Mouse (Mus musculus) Muller cell, postnatal 12 days (primary cell): Measurements from ENCODE around the gene 1600014C10Rik.

ENCODE experiments used
- DNase-seq: peaks from one replicate; pipeline ENCODE4 v3.0.0-alpha.2; 2015; ENCODE audit errors: inconsistent ontology term

Gene 1600014C10Rik

DNA sequence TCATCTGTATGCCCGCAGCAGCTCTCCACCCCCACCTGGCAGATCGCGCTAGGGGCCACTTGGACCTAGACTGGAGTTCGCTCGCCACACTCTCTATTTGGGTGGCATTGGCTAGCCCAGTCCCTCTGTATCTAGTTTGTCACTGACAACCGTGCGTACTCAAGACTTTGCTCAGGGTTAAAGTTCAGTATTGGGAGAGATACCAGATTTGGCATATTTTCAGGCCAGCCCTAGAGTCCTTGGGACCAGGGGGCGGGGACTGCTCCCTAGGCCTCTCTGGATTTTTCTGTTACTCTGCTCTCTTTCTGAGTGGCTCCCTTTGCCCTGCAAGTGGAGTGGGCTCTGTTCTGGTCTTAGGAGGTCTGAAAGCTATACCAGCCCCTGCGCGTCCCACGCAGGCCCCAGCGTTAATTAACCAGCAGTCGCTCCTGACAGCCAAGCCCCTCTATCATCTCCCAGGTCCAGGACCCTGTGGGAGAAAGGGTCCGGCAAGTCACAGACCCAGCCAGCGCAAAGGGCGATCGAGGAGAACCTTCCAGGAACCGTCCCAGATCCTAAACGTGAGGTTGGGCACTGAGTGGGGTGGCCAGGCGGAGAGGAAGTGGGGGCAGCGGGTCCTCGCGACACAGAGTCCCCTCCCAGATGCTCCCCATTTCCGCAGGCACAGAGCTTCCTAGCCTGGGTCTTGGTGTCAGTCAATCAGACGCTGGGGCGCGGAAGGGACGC lies at the start of gene 1600014C10Rik:
Gene 1600014C10Rik, plus strand, starts transcription at position 256 of the 726 bp plus-strand sequence.
- peak; percentile 67 for DNase-seq

DNA sequence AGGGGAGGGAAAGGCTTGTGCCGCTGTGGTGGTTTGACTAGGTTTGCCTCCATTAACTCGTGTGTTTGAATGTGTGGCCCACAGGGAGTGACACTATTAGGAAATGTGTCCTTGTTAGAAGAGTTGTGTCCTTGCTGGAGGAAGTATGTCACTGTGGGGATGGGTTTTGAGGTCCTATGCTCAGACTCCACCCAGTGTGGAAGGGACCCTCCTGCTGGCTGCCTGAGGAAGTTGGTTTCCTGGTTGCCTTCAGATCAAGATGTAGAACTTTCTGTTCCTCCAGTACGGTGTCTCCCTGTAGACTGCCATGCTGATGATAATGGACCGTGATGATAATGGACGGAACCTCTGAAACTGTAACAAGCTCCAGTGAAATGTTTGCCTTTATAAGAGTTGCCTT lies 48.5 kb upstream of the 1600014C10Rik start:
- DNase-seq: no peak

DNA sequence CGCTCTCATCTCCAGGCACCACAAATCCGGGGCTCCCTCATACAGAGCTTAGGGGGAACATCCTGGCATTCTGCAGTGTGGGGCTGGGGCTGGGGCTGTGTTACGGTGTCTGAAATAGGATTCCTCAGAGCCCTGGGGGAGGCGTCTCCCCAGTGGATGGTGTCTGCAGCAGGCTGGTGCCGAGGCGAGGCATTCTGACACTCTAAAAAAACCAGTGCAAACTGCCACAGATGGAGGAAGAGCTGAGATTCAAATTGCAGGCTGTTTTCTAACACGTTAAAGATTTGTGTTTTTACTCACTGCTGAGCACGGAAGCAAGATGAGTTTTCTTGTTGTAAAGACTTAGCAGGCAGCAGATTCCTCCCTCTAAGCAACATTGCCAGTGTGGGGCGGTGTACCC lies 42.7 kb upstream of the 1600014C10Rik start:
- DNase-seq: no peak

DNA sequence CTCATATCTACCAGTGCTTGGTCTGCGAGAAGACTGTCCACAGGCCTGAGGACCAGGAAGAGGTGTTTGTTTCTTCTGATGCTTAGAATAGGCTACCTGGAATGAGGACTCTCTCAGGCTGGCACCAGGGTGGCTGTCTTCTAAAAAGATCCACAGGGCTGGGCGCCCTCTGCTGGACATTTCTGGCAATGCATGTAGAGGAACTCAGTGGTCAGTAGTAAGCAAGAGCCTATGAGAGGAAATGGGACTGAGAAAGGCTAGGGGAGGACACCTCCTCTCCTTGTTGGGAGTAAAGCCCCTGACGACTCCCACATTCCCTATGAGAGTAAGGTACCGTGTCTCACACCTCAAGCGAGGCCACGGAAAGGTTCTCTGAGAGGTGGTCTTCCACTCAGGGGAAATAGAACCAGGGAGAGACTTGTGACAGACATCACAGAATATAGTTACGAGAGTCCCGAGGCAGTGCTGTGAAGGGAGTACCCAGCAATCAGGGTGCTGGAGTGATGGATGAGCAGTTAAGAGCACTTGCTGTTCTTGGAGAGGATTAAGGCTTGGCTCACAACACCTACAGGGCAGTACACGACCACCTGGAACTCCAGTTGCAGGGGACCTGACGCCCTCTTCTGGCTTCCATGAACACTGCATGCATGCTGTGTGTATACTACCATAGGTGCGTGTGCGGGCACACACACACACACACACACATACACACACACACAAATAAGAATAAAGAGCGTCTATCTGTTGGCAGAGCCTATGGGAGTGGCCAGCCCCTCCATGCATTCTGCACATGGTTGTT lies 41.1 kb upstream of the 1600014C10Rik start:
- DNase-seq: peak; percentile 76

DNA sequence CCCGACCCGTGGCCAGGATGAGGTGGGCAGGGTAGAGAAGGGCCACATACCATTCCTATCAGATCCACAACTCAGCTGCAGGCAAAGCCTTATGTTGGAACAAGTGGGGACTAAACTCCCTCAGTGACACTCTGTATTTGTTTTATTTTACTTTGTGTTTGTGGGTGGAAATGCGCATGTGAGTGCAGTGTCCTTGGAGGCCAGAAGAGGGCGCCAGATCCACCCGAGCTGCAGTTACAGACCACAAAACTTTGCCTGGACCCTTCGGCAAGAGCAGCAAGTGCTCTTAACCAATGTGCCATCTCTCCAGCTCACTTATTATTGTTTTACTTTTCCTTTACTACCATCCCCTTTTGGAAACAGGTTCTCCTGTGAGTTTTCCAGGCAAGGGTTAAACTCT lies 35.5 kb upstream of the 1600014C10Rik start:
- no peak for DNase-seq

DNA sequence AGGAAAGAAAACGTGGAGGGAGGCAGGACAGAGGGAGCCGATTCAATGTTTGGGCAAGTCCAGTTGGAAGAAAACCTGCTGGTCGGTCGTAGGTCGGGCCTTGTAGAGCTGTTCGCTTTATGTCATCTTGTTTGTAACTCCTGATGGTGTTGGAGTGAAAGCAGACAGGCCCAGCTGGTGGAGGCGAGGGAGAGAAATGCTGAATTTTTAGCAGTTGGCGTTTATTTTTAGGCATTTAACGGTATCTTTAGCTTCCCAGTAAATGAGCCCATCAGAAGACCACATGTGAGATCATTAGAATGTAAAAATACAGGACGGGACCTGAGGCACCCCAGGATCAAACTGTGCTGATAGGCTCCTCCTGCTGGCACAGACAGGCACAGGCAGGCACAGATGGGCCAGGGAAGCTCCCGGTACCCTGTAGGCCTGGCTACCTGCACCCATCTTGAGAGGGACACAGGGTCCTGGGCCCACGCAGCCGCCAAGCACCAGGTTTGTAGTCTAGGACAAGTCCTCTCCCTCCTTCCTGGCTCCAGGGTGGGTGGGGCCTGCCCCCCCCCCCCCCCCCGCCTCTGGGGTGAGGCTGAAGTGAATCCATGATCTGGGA lies 31.2 kb upstream of the 1600014C10Rik start:
- DNase-seq: no peak

DNA sequence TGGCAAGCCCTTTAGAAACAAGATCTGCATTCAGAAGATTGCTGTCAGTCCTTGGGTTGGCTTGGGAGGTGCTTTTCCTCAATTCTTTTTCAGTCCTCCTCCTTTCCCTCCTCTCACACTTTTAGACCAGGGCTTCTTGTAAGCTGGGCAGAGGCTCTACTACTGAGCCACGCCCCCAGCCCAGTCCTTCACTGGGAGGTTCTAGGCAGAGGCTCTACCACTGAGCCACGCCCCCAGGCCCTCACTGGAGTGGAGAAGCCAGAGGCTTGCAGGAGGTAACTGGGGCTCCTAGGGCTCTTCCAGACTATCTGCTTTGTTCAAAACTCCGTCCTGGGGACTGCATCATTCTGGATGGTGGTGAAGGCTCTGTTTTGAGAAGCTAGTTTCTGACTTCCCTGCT lies 30.4 kb upstream of the 1600014C10Rik start:
- no peak for DNase-seq

DNA sequence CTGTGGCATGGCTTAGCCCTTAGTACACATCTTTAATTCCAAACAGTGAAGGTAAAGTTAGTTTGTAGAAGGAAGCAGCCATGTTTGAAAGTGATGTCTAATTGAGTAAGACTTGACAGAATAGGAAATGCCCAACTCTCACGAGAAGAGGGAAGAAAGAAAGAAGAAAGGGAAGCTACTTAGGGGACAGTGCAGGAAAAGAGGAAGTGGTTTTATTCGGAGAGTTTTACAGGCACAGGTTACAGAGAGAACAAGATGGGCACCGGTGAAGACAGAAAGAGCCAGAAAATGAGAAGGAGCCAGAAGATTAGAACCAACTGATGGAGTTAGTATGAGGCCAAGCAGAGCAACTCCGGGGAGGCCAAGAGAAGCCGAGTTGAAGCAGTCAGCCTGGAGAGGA lies 27.2 kb upstream of the 1600014C10Rik start:
- DNase-seq: no peak

DNA sequence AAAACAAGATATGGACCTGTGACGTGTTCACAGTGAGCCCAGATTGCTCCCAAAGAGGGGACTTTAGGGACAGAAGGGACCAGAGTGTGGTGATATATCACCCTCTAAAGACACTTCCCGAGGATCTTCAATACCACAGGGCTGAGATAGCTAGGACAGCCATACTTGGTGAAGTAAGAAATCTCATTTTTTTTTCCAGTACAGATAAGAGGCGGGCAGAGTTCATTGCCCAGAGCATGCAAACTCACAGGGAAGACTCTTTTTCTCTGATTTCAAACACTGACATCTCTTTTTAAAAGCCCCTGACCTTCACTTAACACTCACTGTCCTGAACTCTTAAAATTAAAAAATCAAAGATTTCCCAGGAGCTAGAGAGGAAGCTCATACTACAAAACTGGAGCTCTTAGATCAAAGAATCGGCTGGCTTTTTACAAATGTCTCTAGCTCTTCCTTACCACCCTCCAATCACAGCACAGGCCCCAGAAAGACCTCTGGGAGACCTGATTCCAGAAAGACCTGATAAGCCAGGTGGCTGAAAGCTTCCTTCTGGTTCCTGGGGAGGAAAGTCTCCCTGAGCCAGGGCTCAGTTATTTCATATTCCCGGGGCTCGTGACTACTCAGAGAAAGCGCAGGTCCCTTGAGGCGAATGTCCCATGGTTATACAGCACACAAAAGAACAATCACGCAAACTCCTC lies 24.1 kb upstream of the 1600014C10Rik start:
- no peak for DNase-seq

DNA sequence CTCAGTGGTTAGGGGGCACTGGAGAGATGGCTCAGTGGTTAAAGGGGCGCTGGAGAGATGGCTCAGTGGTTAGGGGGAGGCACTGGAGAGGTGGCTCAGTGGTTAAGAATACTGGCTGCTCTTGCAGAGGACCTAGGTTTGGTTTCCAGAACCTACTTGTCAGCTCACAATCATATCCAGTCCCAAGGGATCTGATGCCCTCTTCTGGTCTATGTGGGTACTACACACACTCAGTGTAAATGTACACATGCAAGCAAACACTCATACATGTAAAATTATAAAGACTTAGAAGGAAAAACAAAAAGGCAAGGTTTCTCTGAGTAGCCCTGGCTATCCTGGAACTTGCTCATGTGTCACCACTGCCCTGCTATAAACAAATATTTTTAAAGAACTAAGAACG lies 21.6 kb upstream of the 1600014C10Rik start:
- no peak for DNase-seq

DNA sequence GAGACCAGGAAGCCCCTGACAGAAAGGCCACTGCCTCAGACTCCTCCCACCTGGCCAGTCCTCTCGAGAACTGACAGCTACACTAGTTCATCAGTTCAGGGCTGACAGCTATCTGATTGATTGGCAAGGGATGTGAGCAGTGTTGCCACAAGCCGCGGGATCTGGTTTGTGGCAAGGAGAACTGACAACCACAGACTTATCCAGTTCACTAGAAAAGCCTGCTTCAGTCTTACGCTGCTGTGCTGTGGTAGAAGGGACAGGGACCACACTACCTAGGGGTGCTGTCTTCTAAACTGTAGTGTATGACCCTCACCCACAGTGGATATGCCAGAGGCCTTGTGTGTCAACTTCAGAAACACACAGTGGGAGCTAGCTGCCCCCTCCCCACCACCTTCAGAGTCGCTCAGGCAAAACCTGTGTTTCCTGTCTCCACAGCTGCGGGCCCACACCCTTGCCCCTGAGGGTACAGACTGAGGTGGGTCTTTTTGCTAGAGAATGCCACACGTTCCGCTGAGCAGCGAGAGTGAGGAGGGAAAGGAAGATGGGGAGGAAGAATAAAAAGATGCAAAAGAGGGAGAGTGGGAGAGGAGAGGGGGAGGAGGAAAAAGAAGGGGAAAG lies 19.5 kb upstream of the 1600014C10Rik start:
- DNase-seq: no peak

DNA sequence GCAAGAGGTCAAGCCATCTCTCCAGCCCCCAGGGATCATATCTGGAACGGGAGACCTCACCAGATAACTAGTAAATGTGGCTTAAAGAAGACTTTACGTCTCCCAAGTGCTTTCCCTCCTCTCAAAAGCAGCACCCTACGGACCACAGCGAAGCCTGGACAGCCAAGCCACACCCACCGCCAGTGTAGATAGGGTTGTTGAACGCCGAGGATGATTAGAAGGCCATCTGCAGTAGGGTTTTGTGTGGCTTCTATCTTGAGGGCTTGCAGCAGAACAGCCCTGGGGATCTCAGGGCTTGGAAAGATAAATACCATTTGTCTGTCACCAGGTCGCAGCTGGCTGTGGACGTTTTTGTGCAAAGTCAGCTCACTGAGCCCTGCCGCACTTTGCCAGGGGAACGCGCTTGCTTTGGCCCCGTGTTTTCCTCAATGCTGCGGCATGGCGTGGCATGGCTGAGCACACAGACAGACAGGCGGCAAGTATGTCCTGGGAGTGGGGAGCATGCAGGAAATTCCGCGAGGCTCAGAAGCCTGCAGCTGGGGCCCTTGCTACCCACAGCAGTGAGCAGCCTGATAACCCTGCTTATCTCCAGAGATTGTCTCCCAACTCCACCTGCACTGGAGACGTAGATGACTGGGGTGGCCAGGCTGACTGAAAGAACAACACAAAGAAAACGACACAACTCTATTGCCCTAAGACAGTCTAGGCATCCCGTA lies 15.9 kb upstream of the 1600014C10Rik start:
- no peak for DNase-seq

DNA sequence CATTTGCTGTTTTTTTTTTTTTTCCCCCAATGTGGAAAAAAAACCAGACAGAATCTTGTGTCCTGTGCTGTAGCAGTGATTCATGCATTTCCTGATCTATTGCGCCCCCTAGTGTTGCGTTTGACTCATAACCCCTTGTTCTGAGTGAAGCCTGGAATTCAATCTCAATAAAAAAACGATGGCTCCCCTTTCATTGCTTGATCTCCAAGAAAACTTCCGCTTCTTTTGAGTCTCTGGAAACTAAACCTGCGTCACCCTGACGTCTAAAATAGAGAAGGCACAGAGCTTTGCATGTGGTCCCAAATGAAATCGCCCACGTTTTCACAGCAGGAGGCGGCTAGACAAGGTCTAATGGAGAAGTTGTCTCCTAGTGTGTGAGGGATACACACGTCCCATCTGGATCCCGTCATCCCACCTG lies 15.3 kb upstream of the 1600014C10Rik start:
- DNase-seq: peak; percentile 38

DNA sequence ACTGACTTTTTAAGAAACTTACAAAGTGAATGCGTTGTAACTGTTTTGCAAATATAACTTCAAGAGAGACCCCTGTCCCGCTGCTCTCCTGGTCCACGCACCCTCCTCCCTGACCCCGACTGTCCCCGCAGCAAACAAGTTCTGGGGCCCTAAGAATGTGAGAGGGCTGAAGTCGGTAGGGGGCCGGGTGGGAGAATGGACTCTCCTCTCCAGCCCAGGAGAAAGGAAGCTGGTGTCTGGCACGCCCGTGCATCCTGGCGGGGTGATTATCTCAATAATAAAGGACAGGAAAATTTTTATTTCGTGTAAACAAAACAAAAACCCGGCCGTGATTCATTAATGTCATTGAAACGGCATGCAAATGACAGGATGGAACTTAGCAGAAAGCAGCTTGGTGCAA lies 9.1 kb upstream of the 1600014C10Rik start:
- no peak for DNase-seq

DNA sequence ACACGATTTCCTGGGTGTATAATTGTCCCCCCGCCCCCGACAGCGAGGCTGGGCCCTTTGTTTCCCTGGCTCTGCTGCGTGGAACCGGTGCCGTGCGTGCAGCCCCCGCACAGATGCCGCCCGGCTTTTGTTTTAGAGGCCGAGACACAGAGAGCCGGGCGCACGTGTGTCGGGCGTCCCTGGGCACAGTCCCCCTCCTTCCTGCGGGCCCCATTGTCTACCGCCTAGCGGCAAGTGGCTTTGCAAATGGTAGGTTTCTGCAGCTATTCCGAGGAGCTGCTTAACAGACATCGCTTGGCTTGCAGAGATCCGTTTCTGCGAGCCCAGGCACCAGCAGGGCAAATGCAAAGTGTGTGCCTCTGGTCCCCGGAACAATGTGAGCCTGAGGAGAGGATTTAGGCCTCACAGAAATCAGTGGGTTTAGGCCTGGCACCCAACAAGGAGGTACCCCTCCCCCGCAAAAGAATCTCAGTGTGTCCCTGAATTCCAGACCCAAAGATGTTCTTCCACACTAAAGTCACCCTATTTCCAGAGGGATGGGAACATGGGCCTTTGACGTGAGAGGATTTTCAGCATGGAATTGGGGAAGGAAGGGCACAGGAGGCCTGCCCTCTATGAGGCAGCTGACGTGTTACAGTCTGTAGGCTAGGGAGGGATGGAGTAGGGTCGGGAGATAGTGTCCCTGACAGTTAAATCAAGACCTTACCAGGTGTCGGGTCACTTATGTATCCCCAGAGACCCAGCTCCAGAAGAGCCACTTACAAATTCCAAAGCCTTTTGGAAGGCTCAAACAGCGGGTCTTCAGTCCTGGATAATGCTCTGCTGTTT lies 8.5 kb upstream of the 1600014C10Rik start:
- DNase-seq: no peak

DNA sequence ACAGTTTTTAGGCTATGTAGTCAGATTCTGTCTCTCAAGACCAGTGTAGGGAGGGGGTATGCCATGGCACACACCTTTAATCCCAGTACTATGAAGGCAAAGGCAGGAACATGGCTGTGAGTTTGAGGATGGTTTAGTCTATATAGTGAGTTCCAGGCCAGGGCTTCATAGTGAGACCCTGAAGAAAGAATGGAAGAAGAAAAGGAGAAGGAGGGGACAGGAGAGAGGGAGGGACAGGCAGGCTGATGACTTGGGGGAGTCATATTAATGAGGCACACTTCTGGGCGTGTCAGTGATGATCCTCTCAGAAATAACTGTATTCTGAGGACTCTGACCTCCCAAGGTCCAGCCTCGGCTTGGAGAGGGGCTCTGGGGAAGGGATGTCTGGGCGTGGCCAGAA lies 7.0 kb upstream of the 1600014C10Rik start:
- no peak for DNase-seq

DNA sequence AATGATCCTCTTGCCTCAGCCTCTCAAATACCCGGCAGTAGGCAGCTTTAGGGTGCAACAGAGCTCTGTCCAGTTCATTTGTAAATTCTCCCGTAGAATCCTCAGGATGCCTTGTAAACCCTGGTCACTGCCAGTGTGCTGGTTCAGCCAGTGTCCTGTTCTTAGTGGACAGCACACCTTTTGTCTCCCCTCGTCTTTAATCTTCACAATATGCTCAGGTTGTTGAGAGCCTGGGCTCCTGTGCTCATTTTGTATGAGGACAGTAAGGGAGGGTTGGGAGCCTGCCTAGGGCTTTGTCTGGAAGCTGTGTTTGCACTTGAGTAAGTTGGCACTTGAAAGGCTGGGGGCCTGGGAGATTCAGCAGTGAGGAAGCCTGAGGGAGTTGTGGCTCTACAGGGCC lies 3.1 kb upstream of the 1600014C10Rik start:
- peak; percentile 50 for DNase-seq

DNA sequence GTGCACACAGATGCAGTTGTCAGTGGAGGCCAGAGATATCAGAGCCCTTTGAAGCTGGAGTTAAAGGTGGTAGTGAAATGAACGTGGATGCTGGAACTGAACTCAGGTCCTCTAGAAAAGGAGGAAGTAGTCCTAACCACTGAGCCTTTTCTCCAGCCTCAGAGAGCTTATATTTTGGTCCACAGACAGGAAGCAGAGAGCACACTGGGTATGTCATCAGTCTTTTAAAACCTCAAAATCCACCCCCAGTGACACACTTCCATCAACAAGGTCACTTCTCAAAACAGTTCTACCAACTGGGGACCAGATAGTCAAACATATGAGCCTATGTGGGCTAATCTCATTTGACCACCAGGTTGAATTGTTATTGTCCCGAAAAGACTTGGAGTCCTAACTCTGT lies 1.7 kb upstream of the 1600014C10Rik start:
- DNase-seq: no peak

DNA sequence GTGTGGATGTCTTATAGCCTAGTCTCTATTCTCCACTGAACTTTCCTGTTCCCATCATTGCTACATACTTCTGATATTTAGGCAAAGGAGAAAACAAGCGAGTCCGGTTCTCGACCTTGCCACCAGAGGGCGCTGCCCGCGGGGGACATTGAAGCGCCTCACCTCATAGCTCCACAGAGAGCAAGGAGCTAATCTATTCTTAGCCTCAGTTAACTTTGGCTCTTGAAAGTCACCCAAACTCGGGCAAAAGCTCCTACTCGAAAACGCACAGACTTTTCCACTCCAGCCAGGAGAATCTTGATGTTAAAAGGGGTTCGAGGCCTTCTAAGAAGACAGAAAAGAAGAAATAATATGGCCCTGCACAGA lies 438 bp upstream of the 1600014C10Rik start:
- DNase-seq: peak; percentile 86

DNA sequence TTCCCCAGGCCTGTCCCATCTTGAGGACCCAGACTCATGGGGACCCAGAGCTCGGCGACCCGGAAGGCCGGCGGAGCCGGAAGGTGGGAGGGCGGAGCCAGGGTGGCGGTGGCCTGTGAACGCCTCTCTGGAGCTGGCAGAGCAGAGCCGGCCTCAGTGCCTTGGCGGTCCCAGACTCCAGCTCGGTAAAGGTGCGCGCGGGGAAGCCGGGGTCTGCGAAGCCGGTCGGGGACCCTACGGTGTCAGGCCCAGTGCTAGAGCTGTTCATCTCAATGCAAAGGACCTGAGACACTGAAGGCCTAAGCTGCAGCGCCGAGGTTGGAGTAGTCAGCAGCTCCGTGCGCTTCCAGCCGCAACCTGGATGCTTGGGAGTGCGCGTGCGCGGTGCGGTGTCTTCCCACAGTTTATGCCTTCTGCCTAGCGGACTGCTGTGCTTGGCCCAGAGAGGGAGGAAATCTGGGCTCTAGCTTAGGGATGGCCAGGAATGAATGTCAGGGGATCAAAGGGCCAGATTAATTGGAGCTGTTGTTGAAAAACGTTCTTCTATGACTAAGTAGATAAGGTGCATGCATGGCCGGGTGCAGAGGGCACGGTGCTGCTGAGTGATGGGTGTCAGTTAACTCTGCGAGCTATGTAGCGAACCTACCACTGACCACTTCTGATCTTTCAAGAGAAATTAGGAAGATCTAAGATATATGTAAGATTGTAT lies 846 bp downstream of the 1600014C10Rik start:
- DNase-seq: peak; percentile 90
